Mouse (Mus musculus): ENCODE measurements around the gene Katnal1. TPM values are rescaled to one million over a fixed set of nuclear protein-coding genes. Genes with fewer than 3 reads are reported as not detected.

Gene Katnal1
- total and polyA plus RNA-seq, 3 experiments = 2.8 to 7.0 (median 3.2) TPM

DNA sequence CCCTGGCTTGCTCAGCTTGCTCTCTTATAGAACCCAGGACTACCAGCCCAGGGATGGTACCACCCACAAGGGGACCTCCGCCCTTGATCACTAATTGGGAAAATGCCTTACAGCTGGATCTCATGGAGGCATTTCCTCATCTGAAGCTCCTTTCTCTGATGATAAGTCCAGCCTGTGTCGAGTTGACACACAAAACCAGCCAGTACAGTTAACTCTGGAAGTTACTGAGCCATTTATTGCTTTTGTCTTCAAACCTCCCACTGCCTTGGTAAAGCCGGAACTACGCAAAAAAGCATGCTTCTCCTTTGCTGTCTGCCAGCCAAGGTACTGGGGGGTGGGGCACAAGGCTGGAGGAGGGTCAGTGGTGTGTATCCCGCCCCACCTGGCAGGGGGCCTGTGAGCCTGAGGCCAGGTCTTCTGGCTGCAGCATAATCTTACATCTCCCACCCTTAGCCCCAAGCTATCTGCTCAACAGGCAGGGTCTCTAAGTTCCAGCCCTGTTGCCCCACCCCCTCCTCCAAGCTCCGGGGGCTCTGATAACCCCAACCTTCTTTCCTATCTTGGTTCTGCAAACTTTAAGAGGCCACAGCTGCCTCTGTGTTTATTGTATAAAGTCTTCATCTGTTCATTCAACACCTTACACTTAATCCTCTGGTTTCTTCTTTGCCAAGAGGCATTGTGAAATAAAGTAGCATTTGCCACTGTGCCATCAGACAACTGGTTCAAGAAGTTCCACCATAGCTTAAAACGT, 6.1 kb upstream of the Katnal1 start:
- H3K4me1 ChIP-seq (ENCODE audit: control insufficient read depth in 1 of 2, insufficient read depth in 2 of 2) = peaks cover 3 to 22% of the 10 kb centered on the region in 2 experiments; a peak in 3 of 4 replicates
- dilution Hi-C loops (cut with MboI; ENCODE audit: extremely low pct_ligation_motif_present, extremely low pct_unique_long_range_greater_than_20kb, low sequenced_read_pairs) (no loop called here), in situ Hi-C loops (cut with MboI; ENCODE audit: low pct_ligation_motif_present, low pct_unique_long_range_greater_than_20kb, low sequenced_read_pairs) (no loop called here)
- no peak overlapping the region for H3K9ac ChIP-seq (ENCODE audit: insufficient read depth, low read depth)
- no peak overlapping the region for H3K4me3 ChIP-seq (replicated peaks in 1 of 3; ENCODE audit: low read depth in 2 of 3, low read length in 2 of 3, poor library complexity in 1 of 3)
- no peaks in the 10 kb centered on the region for H3K36me3 ChIP-seq (replicated peaks in 1 of 2; ENCODE audit: control insufficient read depth in 1 of 2, insufficient read depth in 1 of 2, low read length in 1 of 2)
- DNase-seq (ENCODE audit: extremely low read depth) = no peak
- H3K9me3 ChIP-seq (replicated peaks; ENCODE audit: low read length) = peaks cover 16% of the 10 kb centered on the region
- H3K79me2 ChIP-seq (replicated peaks; ENCODE audit: control insufficient read depth, extremely low read depth, insufficient read depth, poor library complexity, severe bottlenecking) = no peaks in the 10 kb centered on the region
- TF ChIP-seq TBP (conservative IDR thresholded peaks at IDR 0.05; ENCODE audit: low read depth, low read length) (no peak), MYC (IDR thresholded peaks at IDR 0.05; ENCODE audit: low read depth, low read length) (no peak), TCF12 (IDR thresholded peaks at IDR 0.05; ENCODE audit: low read depth, low read length) (no peak), POLR2A (IDR thresholded peaks at IDR 0.05; ENCODE audit: low read depth, low read length) (no peak), IRF4 (IDR thresholded peaks at IDR 0.05; ENCODE audit: low read depth, low read length) (no peak), CHD2 (IDR thresholded peaks at IDR 0.05; ENCODE audit: low read length) (no peak), NELFE (IDR thresholded peaks at IDR 0.05; ENCODE audit: low read depth, low read length) (no peak), HCFC1 (IDR thresholded peaks at IDR 0.05; ENCODE audit: low read depth, low read length) (no peak)
- no peak overlapping the region for H3K4me2 ChIP-seq (ENCODE audit: insufficient read depth, low read depth, poor library complexity, severe bottlenecking)
- no peaks in the 10 kb centered on the region for H3K27me3 ChIP-seq (replicated peaks)
- no peak overlapping the region for H3K27ac ChIP-seq (ENCODE audit: insufficient read depth, low read depth)

DNA sequence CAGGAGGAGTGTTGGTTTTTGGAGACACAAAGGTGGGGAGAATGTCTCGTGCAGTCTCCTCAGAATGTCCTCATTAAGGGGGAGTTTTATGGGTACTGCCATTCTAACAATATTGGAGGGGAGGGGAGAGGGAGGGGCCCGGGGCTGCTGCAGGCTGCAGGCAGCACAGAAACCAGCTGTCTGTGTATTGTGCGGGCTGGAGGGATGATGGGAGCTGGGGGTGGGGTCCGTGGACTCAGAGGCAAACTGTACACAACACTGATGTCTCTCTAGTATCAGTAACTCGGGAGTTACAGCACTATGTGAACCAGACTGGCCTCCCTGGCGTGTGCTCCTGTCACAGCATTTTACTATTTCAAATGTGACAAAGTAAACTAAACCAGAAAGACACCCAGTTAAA, 5.3 kb upstream of the Katnal1 start:
- in situ Hi-C loops (cut with MboI; ENCODE audit: low pct_ligation_motif_present, low pct_unique_long_range_greater_than_20kb, low sequenced_read_pairs) (no loop called here), dilution Hi-C loops (cut with MboI; ENCODE audit: extremely low pct_ligation_motif_present, extremely low pct_unique_long_range_greater_than_20kb, low sequenced_read_pairs) (no loop called here)
- peaks cover 16% of the 10 kb centered on the region for H3K9me3 ChIP-seq (replicated peaks; ENCODE audit: low read length)
- no peak for DNase-seq (ENCODE audit: extremely low read depth)
- no peak for TF ChIP-seq TBP (conservative IDR thresholded peaks at IDR 0.05; ENCODE audit: low read depth, low read length)
- no peak for TF ChIP-seq NRF1 (IDR thresholded peaks at IDR 0.05; ENCODE audit: low read depth, low read length)
- no peak for TF ChIP-seq ZC3H11A (IDR thresholded peaks at IDR 0.05; ENCODE audit: low read depth, low read length)
- TF ChIP-seq RAD21 (IDR thresholded peaks at IDR 0.05; ENCODE audit: low read depth, low read length) = no peak
- peaks cover 1 to 14% of the 10 kb centered on the region in 2 experiments; a peak in 3 of 4 replicates for H3K4me1 ChIP-seq (ENCODE audit: control insufficient read depth in 1 of 2, insufficient read depth in 2 of 2)
- H3K27me3 ChIP-seq (replicated peaks) = no peaks in the 10 kb centered on the region
- H3K79me2 ChIP-seq (replicated peaks; ENCODE audit: control insufficient read depth, extremely low read depth, insufficient read depth, poor library complexity, severe bottlenecking) = no peaks in the 10 kb centered on the region
- no peak overlapping the region for H3K4me3 ChIP-seq (replicated peaks in 1 of 3; ENCODE audit: low read depth in 2 of 3, low read length in 2 of 3, poor library complexity in 1 of 3)
- no peak overlapping the region for H3K27ac ChIP-seq (ENCODE audit: insufficient read depth, low read depth)
- no peak overlapping the region for H3K9ac ChIP-seq (ENCODE audit: insufficient read depth, low read depth)
- no peaks in the 10 kb centered on the region for H3K36me3 ChIP-seq (replicated peaks in 1 of 2; ENCODE audit: control insufficient read depth in 1 of 2, insufficient read depth in 1 of 2, low read length in 1 of 2)
- H3K4me2 ChIP-seq (ENCODE audit: insufficient read depth, low read depth, poor library complexity, severe bottlenecking) = no peak overlapping the region

- no peak overlapping the region for H3K9ac ChIP-seq (ENCODE audit: insufficient read depth, low read depth)
- H3K27ac ChIP-seq (ENCODE audit: insufficient read depth, low read depth) = no peak overlapping the region
- in situ Hi-C loops (cut with MboI; ENCODE audit: low pct_ligation_motif_present, low pct_unique_long_range_greater_than_20kb, low sequenced_read_pairs) = no loop called here
- DNase-seq (ENCODE audit: extremely low read depth) = no peak
- no peaks in the 10 kb centered on the region for H3K27me3 ChIP-seq (replicated peaks)
- dilution Hi-C loops (cut with MboI; ENCODE audit: extremely low pct_ligation_motif_present, extremely low pct_unique_long_range_greater_than_20kb, low sequenced_read_pairs) = no loop called here
- H3K9me3 ChIP-seq (replicated peaks; ENCODE audit: low read length) = peaks cover 16% of the 10 kb centered on the region
- no peak overlapping the region for H3K4me2 ChIP-seq (ENCODE audit: insufficient read depth, low read depth, poor library complexity, severe bottlenecking)
- no peaks in the 10 kb centered on the region for H3K79me2 ChIP-seq (replicated peaks; ENCODE audit: control insufficient read depth, extremely low read depth, insufficient read depth, poor library complexity, severe bottlenecking)
- H3K4me3 ChIP-seq (replicated peaks in 1 of 3; ENCODE audit: low read depth in 2 of 3, low read length in 2 of 3, poor library complexity in 1 of 3) = no peak overlapping the region
- no peak for TF ChIP-seq SIN3A (IDR thresholded peaks at IDR 0.05; ENCODE audit: low read length)
- H3K36me3 ChIP-seq (replicated peaks in 1 of 2; ENCODE audit: control insufficient read depth in 1 of 2, insufficient read depth in 1 of 2, low read length in 1 of 2) = no peaks in the 10 kb centered on the region
- H3K4me1 ChIP-seq (ENCODE audit: control insufficient read depth in 1 of 2, insufficient read depth in 2 of 2) = peaks cover 0 to 11% of the 10 kb centered on the region in 2 experiments; a peak in 2 of 4 replicates
Observed at GRCm38 (mm10) chr5:148933767-148934166, 4.6 kb upstream of the Katnal1 start.
